Mouse (Mus musculus) megakaryocyte progenitor cell, adult 5-6 weeks (primary cell): ENCODE data around the gene A630076J17Rik. TPM values are rescaled to one million over a fixed set of nuclear protein-coding genes. Genes with fewer than 3 reads are reported as not detected.

Source experiments
- ATAC-seq: replicated peaks from 2 replicates; pipeline ENCODE4 v1.8.0; 2016; ENCODE audit warnings: mild to moderate bottlenecking, moderate TSS enrichment, inconsistent platforms; ENCODE audit not compliant: poor library complexity
- total RNA-seq, 2 experiments: library from RNA; stranded (forward) in 1 of 2; stranded (reverse) in 1 of 2; fragments of 157-497, 149-512 nt in 1 of 2; fragments of 200-1000 nt in 1 of 2; gene quantifications; 2 replicates each; pipeline versions ENCODE4 v1.2.3 to v1.2.4; 2015 to 2017

A630076J17Rik gene
- total RNA-seq (2015) (not detected in 2 replicates), total RNA-seq (2017) (not detected in 2 replicates)

DNA sequence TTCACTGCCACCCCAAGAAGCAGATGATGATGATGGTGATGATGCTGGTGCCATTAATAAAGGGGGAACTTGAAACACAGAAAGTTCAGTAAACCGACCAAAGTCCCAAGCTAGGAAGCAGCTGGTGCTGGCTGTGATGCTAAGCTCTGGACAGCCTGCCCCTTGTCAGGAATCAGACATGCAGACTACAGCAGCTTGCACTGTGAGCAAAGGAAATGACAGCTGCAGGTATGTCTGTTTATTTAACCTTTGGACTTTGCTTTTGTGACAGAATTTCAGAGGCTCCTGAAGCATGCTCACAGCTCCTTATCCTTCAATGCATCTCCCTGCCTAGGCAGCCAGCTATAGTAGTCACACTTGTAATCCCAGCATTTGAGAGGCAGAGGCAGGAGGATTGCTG lies at the start of gene A630076J17Rik:
Gene A630076J17Rik (plus strand): TSS at position 88 of the 400 bp plus-strand sequence.
- no peak for ATAC-seq

DNA sequence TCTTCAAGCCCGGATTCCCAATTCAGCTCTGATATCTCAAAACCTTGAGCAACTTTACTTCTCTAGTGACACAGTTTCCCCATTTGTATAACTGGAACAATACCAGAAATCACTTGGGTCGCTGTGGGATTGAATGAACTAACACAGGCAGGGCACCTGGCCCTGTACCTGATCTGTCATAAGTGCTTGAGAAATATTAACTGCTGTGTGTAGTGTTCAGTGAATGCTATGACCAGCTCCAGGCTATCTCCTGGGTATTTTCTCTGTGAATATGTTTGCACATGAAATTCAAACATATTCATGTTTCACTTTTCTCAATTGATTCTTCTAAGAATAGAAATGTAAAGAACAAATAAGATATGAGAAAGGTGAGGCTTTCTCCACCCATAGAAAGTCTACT lies 49.6 kb upstream of the A630076J17Rik start:
- no peak for ATAC-seq

DNA sequence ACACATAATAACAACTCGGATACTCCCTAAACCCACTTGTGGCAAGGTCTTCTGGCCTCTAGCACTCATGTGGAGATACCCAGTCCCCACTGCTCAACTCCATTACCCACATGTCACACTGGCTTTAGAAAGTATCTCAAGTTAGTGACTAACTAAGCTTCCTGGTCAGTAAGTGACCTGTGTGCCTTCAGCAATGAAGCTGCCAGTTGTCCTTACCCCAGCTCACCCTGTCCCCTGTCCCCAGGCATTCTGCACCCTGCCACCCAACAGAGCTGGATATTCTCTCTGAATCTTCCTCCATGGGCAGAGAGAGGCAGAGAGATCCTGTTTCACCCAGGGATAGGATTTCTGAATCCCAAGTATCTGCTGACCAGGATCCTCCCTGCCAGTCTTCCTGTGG lies 47.7 kb upstream of the A630076J17Rik start, which contains the start of gene Kcna10:
Gene Kcna10 (plus strand): TSS at position 301 of the 400 bp plus-strand sequence.
- ATAC-seq, result no peak

DNA sequence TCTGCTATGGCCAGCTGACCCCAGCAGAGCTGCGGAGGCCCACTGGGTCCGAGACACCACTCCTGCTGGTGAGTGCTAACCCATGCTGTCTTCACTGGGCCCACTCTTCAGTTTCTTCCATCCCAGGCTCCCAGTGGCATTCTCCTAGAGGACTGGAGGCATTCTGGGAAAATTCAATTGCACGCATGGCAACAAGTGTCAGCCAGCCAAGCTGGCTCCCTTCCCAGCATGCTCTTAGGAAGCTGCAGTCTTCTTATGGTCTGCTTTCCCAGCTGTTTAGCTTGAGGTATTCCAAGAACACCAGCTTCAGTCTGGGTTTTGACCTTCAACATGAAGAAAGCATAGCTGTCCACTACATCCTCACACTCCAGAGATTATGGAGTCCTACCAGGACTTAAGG lies 47.2 kb upstream of the A630076J17Rik start:
- no peak for ATAC-seq

DNA sequence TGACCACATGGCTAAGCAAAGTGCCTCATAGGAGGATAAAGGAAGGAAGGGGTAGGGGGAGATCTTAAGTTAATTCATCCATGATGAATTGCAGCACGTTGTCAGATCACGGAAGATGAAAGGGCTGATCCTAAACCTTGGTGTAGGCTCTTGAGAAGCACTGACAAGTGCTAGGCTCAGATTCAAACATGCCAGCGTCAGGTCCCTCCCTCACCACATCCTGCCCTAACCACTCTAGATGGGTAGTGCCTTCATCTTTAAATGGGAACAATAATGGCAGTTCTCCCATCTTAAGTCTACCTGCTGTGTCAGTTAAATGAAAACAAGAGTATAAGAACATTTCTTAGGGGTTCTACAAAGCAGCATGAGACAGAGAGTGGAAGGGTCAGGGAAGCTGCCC lies 44.8 kb upstream of the A630076J17Rik start:
- no peak for ATAC-seq

DNA sequence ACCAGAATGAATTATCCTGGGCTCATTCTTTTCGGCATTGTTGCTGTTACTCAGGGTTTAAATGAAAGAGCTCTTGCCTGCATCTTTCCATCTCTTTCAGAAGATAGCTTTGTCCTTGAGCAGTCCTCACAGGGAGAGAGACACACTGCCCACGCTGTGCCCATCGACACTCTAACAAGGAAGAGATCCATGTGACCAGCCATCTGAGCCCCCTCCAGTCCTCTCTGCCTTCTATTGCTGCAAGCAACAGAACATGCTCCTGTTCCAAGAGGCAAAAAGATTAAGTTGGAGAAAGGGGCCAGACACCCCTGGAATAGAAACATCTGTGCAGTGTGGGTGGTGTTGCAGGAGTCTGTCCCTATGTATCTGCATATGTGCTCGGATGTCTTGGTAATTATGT lies 43.4 kb upstream of the A630076J17Rik start:
- no peak for ATAC-seq

DNA sequence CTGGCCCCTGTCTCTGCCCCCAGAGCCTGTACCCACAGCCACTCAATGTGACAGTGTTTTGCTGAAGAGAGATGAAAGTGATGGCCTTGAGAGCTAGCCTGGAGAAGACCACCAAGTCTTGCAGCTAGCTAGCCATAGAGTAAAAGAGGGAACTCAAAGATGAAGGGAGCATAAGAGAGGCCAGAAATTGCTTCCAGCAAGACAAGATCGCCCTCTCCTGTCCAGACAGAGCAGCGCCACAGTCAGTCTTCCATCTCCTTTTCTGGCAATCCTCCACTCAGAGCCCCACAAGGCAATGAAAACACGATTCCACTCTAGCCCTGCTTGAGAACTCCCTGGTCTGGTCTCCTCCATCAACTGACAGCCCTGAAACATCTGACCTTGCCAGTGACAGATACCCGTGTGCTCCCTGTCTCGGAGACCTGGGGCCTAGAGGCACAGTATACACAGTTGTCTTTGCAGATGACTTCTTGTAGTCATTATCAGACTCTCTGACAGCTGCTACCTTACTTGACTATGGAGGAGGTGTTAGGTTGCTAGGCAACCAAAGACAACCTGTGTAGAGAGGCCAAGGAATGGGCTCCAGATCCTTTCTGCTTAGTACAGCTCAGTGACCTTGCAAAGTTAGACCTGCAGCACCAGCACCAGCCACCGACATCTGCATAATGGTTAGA lies 42.1 kb upstream of the A630076J17Rik start:
- peak; percentile 65 for ATAC-seq

DNA sequence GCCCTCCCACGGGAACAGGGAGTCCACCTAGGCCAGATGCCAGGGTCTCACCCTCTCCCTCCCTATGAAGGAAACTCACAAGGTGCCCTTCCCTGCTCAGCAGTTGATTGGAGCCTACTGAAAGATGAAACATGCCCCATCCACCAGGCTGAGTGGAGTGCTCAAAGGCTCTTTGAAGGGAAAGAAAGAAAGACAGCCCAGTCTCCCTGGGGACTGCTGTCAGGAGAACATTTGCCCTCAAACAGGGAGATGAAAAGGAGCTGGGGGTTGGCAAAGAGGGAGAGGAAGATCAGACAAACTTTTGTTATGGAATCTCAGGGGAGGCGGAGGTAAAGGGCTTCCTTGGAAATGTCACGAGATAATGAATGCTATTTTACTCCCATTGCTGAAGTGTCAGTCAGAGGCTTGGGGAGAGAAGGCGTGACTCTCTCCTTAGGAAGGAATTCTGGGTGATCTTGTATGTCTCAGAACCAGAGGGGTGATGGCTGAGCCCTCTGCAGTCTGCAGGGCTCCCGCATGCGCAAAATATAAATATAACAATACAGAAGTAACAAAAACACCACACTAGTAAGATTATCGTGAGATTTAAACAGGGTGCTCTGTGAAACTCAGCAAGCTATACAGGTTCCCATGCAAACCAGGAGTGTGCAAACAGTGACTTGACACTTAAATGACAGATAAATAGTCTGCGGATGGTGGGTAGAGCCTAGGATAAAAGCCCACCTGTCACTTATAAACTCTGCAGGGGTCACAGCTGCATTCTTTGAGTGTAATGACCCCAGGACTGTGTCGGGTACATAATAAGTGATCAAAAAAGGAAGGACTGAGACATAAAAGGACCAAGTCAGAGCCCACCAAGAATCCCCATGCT lies 28.9 kb upstream of the A630076J17Rik start:
- ATAC-seq, result no peak

DNA sequence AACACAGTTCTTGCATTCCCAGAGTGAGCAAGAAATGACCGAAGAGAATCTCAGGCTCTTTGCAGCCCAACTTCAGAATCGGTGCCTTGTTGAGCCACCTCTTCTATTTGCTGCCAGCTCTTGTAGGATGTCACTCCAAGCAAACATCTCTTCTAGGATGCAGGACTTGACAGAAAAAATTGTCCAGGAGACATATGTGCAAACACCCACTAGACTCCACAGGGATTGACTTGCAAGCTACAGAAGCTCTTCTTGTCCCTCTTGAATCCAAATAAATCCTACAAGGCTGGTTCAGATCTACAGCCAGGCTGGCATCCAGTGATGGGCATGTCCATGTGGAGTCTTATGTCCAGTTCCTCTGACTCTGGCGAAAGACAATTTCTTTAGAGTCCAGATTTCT lies 26.0 kb upstream of the A630076J17Rik start:
- no peak for ATAC-seq

DNA sequence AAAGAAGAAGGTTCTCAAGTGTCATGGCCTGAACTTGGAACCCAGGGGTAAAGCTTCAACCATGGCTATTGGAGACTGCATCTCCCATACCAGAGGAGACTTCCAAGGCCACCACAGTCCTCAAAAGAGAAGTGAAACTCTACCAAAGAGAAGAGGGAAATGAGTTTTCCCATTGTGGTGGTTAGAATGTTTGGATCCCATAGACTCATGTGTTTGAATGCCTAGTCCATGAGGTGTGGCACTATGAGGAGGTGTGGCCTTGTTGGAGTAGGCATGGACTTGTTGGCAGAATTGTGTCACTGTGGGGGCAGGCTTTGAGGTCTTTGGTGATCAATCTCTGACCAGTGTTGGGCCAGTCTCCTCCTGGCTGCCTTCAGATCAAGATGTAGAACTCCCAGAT lies 25.2 kb upstream of the A630076J17Rik start:
- peak; percentile 68 for ATAC-seq

DNA sequence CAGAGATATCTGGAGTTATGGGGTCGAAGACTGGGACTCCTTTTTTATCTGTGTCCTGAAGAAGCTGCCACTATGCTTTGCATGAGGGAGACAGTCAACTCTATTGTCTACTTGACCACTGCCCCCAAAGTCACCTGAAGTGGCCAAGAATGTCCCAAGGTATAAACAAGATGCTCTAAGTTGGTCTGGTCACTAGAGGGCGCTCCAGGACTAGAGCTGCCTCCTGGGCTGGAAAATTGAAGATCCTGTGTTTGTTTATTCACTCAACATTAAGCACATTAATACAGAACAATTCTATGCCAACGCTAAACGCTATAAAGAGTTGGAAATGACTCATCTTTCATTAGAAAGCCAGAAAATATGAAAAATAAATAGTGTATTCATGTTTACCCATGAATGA lies 24.4 kb upstream of the A630076J17Rik start:
- ATAC-seq, result peak; percentile 76

DNA sequence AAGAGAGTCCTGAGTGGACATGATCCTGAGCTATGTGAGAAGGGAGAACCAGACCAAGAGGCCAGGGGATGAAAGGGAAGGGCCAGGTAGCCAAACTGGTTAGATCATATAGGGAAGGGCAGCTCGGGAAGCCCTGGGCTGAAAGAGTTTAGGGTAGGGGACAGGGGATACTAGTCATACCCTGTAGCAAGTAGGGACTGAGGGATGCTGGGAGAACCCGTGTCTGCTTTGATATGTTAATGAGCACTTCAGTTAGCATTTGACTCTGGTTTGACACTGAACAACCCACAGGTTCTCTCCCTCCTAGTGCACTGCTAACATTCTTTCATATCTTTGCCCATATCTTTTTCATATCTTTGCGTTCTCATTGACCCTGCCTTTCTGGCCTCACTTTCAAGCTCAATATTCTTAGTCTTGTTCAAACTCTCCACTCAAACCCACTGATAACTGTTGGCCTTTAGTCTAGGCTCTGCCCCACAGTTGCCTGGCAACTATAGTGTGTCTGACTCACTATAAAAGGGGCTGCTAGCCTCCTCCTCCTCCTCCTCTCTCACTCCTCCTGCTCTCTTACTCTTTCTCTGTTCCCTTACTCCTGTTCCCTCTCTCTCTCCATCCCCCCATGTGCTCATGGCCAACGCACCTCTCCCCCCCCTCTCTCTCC lies 23.8 kb upstream of the A630076J17Rik start:
- no peak for ATAC-seq

DNA sequence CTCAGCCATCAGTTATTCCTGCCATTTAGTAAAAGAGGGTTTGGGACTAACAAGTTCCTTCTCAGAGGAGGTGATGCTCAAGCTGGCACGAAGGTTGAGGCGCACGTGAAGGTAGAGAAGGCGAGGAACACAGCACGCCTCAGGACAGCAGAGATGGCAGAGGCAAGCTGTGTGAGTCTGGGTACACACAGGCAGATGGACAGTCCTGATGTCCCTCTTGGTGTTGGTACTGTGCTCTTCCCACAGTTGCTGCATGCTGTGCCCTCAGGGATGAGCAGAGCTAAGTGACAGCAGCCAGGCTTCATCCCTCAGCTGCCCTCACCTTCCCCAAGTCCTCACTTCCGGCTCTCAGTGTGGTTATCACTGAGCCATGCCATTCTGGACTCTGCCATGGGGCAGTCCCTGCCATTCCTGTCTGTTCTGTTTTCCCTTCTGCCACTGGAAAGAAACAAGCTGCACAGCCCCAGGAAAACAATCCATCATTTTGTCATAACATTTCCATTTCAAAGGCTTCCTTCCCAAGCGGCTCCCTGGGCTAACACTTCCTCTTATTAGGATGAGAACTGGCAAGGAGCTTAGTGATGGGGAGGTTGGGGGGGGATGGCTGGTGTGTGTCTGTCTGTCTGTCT lies 22.7 kb upstream of the A630076J17Rik start:
- ATAC-seq, result no peak

DNA sequence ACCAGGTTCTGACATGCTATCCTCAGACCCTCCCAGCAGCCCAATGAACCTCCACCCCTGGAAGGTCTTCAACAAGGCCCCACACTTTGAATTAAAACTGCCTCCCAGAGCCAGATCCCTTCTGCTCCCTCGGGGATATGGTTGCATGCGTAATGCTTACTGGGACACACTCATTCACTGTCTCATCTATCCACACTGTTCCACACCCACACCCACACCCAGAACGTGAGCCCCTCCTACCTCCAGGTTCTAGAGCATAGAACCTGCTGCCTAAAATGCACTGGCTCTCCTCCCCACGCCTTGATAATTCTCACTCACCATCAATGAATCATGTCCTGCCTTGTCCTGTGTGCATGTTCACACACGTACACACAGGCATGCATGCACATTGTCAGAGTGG lies 15.8 kb upstream of the A630076J17Rik start:
- no peak for ATAC-seq

DNA sequence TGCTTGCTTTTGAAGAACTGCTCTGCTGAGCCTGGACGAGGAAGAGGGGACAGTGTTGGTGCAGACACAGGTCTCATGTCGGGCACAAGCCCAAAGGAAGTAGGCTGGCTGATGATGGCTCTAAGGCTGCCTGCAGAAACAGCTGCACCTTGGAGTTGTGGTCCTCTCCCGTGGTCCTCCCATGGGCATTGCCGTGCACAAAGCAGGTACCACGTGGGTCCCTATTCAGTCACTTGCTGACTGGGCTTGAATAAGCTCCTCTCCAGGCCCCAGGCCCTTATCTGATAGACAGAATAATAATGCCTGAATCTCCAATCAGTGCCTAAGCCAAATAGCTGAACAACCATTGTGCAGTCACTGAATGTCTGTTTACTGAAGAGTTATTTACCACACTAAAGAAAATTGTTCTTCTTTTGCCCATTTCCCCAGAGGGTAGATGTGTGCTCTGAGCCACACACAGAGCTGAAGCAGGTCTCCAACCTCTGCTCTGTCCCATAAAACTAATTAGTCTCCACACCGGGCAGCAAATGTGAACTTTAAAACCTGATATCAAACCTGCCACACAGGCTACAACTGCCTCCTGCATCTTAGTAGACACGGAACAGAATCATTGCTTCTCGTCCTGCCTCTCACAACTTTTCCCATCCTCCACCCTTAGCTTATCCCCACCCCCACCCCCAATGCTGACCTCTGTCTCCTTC lies 13.9 kb upstream of the A630076J17Rik start:
- no peak for ATAC-seq

DNA sequence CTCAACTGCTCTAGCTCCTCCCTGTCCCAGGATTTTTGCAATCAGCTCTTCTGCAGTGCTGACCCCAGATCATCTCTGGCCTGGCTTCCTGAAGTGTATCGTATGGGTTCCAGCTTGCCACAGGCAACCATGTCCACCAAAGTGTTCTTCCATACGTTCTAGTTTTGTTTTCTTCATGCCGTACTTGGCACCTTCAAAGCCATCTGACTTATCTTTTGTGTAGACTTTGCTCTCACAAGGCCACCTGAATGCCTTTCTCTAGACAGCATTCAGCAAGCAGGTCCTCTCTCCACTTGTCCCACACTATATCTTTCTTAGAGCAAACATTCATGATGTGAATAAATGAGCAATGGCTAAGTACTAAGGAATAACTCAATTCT lies 13.3 kb upstream of the A630076J17Rik start:
- ATAC-seq, result no peak

DNA sequence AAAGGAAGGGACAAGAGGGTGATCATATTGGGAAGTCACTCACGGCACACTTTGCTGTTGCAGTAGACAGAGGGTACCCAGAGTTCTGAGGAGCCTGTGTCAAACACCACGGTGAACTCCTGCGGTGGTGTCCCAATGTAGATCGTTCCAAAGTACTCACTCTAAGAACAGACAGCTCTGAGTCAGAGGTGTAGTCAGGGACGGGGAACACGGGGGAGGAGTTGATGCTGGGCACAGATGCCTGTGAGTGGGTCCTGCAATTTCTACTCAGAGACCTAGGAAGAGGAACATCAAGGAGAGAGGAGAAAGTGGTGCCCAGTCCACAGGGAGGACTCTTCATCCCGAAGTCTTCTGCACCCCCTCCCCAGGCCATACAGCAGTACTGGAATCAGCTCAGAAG lies 11.8 kb upstream of the A630076J17Rik start:
- ATAC-seq, result no peak

DNA sequence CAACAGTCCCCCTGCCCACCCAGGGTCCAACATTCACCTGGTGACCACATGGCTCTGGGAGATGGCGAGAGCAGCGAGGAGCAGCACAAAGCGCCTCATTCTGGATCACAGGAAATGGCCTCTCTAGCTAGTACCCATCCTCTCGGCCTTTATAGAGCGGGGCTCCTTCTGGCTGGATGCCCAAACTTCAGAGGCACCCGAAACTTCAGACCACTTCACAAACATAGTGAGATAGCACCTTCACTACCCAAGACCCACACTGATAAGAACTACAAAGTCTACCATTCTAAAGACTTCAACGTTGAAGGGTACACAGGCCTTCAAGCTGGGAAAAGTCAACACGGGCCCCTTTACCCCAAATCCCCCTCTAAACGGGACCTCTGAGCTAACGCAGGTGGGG lies 8.8 kb upstream of the A630076J17Rik start, which contains the start of gene Cym:
Gene Cym (minus strand): TSS at position 125 of the 400 bp plus-strand sequence.
- ATAC-seq, result no peak

DNA sequence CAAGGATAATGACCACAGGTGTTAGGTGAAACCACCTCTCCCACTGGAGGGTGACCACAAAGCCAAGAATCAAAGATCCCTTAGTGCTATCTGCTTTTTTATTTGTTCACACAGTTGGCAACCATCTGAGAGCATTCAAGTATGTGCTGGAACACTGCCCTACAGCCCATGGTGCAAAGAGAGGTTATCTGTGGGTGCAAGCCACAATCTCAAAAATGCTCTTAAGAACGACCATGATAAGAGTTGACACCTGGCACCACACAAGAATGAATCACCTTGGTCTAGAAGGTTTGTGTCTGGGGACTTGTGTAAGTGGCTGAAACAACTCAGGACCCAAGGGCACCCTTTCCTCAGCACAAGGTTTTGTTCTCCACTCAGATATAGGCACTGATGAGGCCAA lies 7.2 kb upstream of the A630076J17Rik start:
- no peak for ATAC-seq

DNA sequence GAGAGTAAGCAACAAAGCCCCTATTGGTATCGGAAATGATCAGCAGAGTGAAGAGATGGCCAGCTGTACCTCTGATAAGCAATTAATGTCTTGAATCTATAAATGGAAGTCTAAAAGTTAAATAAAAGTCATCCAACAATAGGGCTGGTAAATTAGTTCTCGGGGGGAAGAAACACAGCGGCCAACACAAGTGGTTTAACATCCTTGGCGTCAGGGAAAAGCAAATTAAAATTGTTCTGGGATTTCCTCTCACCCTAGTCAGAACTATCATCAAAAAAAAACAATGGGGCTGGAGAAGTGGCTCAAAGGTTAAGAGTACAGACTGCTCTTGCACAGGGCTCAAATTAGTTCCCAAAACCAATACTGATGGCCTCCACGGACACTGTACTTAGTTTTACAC lies 4.6 kb upstream of the A630076J17Rik start:
- no peak for ATAC-seq

DNA sequence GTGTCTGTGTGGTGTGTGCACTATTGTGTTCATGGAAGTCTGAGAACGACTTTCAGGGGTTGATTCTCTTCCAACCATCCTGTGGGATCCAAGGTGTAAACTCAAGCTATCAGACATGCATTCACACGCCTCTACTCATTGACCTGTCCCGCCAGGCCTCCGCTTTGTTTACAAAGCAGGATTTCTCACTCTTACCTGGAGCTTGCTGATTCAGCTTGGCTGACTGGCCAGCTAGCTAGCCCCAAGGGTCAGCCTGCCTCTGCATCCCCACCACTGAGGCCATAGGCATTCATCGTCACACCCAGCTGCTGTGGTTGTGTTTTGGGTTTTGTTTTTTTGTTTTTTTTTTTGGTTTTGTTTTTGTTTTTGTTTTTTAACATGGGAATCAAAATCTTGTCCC lies 1.2 kb upstream of the A630076J17Rik start:
- no peak for ATAC-seq
